Mouse (Mus musculus): ENCODE measurements at regions not wholly inside any gene's neighbourhood (a gene's known extent, or its start where the extent isn't known, plus 50 kb on each side); places are given as distances from the start of the nearest gene placed in this dataset.

GRCm38 (mm10) chr8:126681948-126682651, 88.3 kb upstream of the Irf2bp2 start:
- DNase-seq (ENCODE audit: low read depth): no peak

- no peak for DNase-seq (ENCODE audit: low read depth)
Observed at GRCm38 (mm10) chr8:126678004-126678751, 84.4 kb upstream of the Irf2bp2 start.

DNA sequence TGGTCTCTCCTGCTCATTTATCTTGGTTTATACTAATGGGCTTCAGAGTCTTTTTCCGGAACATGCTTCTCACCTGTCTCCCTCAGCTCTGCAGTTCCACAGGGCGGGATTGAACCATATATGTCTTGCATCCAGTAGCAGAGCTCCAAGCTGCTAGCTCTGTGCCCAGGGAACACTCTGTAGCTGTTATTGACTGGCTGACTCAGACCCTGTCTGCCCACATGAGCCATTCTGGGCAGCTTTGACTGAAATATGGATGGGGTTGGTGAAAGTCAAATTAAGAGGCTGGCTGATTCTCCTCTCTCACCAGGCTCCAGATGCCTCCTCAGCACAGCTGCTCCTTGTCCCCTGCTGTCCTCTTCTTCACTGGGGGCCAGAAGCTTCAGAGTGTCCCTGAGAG, 81.4 kb upstream of the Irf2bp2 start:
- no peak for DNase-seq (ENCODE audit: low read depth)

DNA sequence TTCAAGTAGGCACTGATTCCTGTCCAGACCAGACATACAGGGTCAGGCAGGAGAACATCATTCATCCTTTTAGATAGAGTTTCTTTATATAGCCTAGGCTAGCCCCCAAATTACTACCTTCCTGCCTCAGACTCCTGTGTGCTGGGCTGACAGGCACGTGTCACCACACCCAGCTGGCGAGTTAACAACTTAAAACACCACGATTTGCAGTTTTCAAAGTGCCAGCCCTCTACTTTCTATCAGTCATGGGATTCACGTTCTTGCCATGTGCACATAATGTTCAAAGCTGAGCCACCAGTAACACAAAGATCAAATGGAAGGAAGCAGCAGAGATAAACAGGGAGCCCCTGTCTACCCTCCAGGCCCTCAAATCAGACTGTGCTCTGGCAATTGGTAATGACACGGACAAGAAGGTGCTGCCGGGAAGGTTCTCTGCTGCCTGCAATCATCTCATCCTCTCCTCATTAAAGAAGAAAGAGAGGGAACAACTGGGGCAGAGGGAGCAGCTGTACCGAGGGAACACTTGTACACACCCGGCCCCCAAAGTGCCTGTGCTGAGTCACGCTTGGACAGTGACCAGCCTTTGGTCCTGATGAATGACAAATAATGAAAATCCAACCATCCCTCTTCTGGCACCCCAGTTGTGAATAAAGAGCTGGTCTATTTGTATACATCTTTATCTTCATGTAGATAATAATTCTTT, 79.4 kb upstream of the Irf2bp2 start:
- DNase-seq (ENCODE audit: low read depth): no peak

DNA sequence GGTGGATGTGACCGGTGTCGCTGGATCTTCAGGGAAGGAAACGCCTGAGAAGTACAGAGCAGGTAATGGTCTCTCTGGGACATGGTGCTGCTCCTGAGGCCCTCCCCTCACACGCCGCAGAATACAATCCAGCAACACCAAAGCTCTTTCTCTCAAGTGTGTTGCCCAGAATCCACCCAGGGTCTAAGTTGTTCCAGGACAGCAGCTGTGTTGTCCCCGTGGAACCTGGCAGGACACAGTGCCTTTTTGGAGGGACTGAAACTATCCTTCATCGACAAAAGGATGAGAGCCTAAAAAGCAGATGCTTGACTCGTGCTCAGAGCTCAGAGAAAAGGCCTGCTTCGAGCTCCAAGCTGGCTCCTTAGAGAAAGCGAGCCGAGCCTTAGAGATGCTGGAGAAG, 77.8 kb upstream of the Irf2bp2 start:
- no peak for DNase-seq (ENCODE audit: low read depth)

DNA sequence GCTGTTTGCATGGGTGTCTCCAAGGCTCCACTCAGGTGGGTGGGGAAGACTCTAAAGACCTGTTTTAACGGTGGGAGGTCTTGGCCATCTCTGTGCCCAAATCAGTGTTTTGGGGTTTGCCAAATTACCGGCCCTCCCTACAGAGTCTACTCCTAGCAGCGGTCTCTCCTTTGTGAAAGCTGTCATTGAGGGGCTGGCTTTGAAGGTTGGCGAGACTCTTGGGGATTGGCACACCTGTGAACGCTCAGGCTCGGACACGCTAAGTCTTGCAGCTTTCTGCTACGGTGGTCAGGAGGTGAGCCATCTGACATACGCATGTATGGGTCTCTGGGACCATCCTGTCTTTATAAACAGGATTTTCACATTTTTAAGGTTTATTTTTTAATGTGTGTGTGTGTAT, 76.1 kb upstream of the Irf2bp2 start:
- no peak for DNase-seq (ENCODE audit: low read depth)

DNA sequence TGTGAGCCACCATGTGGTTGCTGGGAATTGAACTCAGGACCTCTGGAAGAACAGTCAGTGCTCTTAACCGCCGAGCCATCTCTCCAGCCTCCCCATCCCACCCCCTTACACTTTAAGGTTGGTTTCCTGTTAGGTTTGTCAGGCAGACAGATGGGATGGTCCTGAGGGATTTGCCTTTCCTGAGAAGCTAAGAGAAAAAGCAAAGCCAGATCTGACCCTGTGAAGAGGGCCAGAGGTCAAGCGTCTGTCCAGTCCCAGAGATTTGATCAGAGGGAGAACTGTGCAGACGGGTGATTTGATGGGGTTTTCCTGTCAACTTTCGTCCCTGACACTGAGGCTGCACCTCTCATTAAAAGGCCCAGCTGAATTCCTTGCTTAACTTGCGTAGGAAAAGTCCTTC, 75.4 kb upstream of the Irf2bp2 start:
- DNase-seq (ENCODE audit: low read depth): no peak

GRCm38 (mm10) chr8:126668657-126669025, 74.9 kb upstream of the Irf2bp2 start:
- no peak for DNase-seq (ENCODE audit: low read depth)

GRCm38 (mm10) chr8:126667721-126668656, 74.2 kb upstream of the Irf2bp2 start:
- no peak for DNase-seq (ENCODE audit: low read depth)

GRCm38 (mm10) chr8:126667086-126667720, 73.4 kb upstream of the Irf2bp2 start:
- no peak for DNase-seq (ENCODE audit: low read depth)

DNA sequence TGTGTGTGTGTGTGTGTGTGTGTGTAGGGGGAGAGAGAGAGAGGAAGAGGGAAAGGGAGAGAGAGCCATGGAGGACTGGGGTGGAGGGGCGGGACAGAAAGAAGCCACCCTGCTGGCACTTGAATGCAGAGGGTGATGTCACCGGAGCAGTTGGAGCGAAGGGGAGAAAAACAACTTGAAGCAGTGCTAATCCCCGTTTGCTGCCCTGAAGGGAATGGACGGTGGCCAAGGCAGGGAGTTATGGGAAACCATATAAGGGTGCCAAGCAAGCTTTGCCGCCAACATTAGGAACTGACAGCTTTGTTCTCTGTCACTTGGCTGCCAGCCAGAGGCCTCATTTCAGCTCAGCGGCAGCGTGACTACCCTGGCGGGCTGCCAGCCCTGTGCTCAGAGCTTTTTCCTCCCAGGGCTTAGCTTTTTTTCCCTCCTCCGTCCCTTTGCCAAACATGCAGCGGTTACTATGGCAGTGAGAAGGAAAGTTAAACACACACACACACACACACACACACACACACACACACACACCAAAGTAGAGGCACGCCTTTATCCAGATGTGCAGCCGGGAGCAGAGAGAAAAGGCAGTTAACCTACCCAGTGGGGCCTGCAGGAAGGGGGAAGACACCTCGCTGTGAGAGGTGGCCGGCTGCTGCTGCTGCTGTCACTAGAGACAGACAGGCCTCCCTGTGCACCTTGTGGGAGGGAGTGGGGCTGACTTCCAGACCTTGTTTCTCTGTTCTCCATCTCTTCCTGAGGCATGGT, 72.7 kb upstream of the Irf2bp2 start:
- DNase-seq (ENCODE audit: low read depth): peak; percentile 94

DNA sequence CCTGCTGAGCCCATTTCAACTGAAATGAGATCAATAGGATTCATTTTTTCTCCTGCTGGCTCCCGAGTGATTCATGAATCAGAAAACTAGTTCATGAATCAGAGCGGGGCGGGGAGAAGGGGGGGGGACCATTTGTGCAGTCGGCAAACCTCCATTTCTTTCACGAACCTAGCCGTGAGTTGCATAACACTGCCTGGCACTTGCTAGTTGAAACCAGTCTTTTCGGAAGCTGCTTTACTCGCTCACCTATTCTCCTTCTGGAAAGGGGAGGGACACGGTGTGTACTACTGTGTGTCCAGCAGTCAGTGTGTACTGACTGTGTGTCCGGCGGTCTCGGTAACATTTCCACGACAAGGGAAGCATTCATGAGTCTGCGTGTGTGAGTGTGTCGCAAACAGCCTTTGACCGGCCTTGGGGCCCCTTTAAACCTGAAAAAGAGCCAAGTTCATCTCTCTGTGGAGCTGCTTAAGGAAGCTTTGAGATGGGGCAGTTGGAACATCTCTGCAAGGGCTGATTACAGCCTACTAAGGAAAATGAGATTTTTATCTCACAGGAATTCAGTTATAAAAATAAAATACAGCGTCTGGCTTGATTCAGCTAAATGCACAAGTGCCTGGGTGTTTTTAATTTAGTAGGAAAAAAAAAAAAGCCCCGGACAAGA, 71.9 kb upstream of the Irf2bp2 start:
- DNase-seq (ENCODE audit: low read depth): peak; percentile 53

DNA sequence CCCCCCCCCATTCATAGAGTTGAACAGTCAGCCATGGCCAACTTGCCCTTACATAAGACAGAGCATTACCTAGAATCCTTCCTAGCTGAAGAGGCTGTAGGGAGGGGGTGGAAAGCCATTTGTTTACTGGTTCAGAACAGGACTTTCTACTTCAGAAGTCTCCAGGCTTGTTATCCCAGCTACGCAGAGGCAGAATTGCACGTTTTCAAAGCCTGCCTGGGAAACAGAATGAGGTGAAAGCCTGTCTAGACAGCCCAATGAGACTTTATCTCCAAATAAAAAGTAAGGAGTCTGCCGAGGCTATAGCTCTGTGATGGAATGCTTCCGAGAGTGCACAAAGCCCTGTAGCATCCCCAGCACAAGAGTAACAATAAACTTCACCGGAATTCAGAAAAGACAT, 71.1 kb upstream of the Irf2bp2 start:
- DNase-seq (ENCODE audit: low read depth): no peak

GRCm38 (mm10) chr8:126662797-126663784, 69.3 kb upstream of the Irf2bp2 start:
- DNase-seq (ENCODE audit: low read depth): peak; percentile 88

DNA sequence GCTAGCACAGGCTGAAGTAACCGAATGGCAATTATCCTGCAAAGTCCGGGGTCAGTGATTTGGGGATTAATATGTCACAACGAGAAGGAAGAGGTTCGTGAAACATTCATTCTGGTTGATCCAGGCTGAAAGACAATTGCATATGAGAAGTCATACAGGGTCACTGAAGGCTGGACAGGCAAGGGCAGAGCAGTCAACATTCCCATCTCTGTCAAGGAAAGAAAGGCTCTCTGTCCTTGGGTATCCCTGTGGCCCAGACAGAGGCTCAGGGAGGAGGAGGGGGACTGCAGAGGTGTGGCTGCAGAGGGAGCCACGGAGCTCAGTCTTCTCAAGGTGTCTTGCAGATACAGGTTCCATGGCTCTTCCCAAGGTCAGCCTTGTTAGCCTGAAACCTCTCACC, 68.4 kb upstream of the Irf2bp2 start:
- DNase-seq (ENCODE audit: low read depth): no peak

DNA sequence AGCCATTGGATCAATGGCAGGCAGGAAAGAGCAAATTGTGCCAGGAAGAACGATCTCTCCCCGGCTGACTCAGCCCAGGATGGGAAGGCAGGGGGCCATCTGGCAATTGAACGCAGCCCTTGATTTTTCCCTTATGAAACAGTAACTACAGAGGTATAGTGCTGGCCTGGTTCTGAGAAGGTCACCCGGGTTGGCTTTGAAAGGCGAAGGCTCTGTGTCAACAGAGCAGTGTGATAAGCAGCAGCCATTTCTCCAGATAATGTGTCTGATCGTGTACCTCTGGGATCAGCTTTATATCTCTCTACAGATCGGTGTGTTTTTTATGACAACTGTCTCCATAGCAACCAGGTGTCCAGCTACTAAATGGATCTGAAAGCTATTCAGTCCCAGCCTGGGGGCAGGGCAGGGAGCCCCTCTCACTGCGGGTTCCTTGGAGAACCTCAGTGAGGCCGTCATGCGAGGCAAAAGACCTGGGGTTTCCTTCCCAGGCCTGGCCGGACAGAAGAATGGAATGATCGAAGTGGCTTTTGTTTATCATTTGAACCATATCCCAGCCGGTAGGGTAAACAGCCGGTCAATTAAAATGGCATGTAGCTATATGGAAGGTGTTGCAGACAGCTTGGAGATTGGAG, 67.8 kb upstream of the Irf2bp2 start:
- peak; percentile 25 for DNase-seq (ENCODE audit: low read depth)

- DNase-seq (ENCODE audit: low read depth): peak; percentile 47
Observed at GRCm38 (mm10) chr8:126660658-126661316, 67.0 kb upstream of the Irf2bp2 start.
